Mouse (Mus musculus) fibroblast of lung, adult 2 months (primary cell): ENCODE data around the gene Fgr.

Source experiments
- DNase-seq: peaks from one replicate; pipeline ENCODE4 v3.0.0-alpha.2; 2011; ENCODE audit warnings: low read depth

The Fgr gene

GRCm38 (mm10) chr4:133035446-133035845 lies 61.6 kb downstream of the Fgr start:
- no peak for DNase-seq

GRCm38 (mm10) chr4:133035946-133036345 lies 62.1 kb downstream of the Fgr start:
- no peak for DNase-seq

GRCm38 (mm10) chr4:133037293-133037692 lies 63.4 kb downstream of the Fgr start:
- no peak for DNase-seq

- DNase-seq: no peak
These were observed 63.9 kb downstream of the Fgr start for GRCm38 (mm10) chr4:133037798-133038197.

GRCm38 (mm10) chr4:133038521-133039115 lies 64.7 kb downstream of the Fgr start:
- no peak for DNase-seq

GRCm38 (mm10) chr4:133039116-133039819 lies 65.4 kb downstream of the Fgr start:
- no peak for DNase-seq

- DNase-seq: no peak
These were observed 65.9 kb downstream of the Fgr start for GRCm38 (mm10) chr4:133039832-133040231.

- no peak for DNase-seq
These were observed 66.5 kb downstream of the Fgr start for GRCm38 (mm10) chr4:133040241-133040904.

GRCm38 (mm10) chr4:133042244-133042643 lies 68.3 kb downstream of the Fgr start:
- no peak for DNase-seq

- DNase-seq: no peak
These were observed 69.0 kb downstream of the Fgr start for GRCm38 (mm10) chr4:133042651-133043635.

- peak; percentile 78 for DNase-seq
These were observed 70.1 kb downstream of the Fgr start for GRCm38 (mm10) chr4:133043798-133044646.

- no peak for DNase-seq
These were observed 70.8 kb downstream of the Fgr start for GRCm38 (mm10) chr4:133044647-133045094.

- DNase-seq: no peak
These were observed 72.0 kb downstream of the Fgr start for GRCm38 (mm10) chr4:133045771-133046474.

GRCm38 (mm10) chr4:133046691-133047352 lies 72.9 kb downstream of the Fgr start:
- DNase-seq: no peak

GRCm38 (mm10) chr4:133047353-133048105 lies 73.6 kb downstream of the Fgr start:
- no peak for DNase-seq

GRCm38 (mm10) chr4:133049071-133049920 lies 75.4 kb downstream of the Fgr start:
- no peak for DNase-seq

- no peak for DNase-seq
These were observed 76.4 kb downstream of the Fgr start for GRCm38 (mm10) chr4:133050196-133050836.
